Mouse (Mus musculus) adrenal gland, adult 8-10 months (tissue): ENCODE measurements at regions not wholly inside any gene's neighbourhood (a gene's known extent, or its start where the extent isn't known, plus 50 kb on each side); places are given as distances from the start of the nearest gene placed in this dataset.
"Not testable (repeated sequence)": the region's sequence is repeated elsewhere in the genome, so short reads cannot be mapped to it uniquely, and the experiment has no call there.

Experiments used
- DNase-seq: peaks from one replicate; pipeline ENCODE4 v3.0.0; 2022

- no peak for DNase-seq
These were observed 56.4 kb downstream of the Cxcr4 start for GRCm38 (mm10) chr1:128535537-128536150.

GRCm38 (mm10) chr1:128532632-128533031 lies 59.5 kb downstream of the Cxcr4 start:
- DNase-seq, result no peak

- no peak for DNase-seq
These were observed 62.1 kb downstream of the Cxcr4 start for GRCm38 (mm10) chr1:128529808-128530545.

- DNase-seq, result no peak
These were observed 72.9 kb downstream of the Cxcr4 start for GRCm38 (mm10) chr1:128519234-128519633.

DNA sequence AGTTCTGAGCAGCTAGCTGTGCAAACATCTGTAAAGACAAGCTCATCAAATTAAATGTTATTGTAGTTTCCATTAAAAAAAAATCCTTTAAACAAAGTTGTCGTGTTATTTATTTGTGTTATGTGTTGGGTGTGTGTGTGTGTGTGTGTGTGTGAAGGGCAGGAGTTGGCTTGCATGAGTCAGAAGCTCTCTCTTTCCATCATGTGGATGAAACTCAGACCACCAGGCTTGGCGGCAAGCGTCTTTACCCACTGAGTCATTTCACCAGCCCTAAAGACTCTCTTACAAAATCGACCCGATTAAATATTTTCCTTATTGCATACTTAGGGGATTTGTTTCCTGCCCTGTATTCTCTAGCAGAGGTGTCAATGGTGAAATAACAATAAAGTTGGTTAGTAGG lies 73.6 kb downstream of the Cxcr4 start:
- no peak for DNase-seq

GRCm38 (mm10) chr1:128517351-128517750 lies 74.7 kb downstream of the Cxcr4 start:
- DNase-seq, result no peak

- no peak for DNase-seq
These were observed 77.8 kb downstream of the Cxcr4 start for GRCm38 (mm10) chr1:128514327-128514726.

DNA sequence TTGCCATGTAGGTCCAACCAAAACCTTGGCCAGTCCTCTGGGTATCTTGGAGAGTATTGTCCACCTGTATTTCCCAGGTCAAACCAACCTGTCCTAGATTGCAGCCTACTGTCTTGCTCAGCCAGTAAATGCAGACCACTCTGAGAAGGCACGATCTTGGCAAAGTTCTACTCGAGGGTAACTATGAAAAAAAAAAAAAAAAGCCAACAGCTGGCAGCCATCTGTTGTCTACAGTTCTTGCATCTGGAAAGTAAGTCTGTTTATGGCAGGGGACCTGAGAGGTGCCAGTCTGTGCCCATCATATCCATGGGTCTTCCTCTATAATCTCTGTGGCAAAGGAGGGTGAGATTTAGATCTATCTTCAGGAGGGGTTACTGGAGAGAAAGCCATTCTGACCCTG lies 78.2 kb downstream of the Cxcr4 start:
- no peak for DNase-seq

DNA sequence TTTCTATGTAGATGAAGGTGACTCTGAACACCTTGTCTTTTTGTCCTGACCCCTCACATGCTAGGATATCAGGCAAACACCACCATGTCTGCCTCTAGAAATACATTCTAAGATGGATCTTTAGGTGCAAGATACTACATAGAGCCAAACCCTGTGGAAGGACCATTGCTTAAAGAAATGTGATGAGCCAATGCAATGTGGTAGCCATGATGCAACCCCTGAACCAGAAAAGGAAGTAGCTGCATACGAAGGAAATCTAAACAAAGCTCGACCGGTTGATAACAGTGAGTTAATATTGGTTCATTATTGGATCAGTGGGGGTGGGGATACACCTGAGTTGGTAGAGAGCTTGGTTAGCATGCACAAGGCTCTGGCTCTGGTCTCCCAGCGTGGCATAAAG lies 78.9 kb downstream of the Cxcr4 start:
- DNase-seq, result no peak

- no peak for DNase-seq
These were observed 83.2 kb downstream of the Cxcr4 start for GRCm38 (mm10) chr1:128508816-128509461.

- DNase-seq, result no peak
These were observed 85.4 kb downstream of the Cxcr4 start for GRCm38 (mm10) chr1:128506551-128507313.

DNA sequence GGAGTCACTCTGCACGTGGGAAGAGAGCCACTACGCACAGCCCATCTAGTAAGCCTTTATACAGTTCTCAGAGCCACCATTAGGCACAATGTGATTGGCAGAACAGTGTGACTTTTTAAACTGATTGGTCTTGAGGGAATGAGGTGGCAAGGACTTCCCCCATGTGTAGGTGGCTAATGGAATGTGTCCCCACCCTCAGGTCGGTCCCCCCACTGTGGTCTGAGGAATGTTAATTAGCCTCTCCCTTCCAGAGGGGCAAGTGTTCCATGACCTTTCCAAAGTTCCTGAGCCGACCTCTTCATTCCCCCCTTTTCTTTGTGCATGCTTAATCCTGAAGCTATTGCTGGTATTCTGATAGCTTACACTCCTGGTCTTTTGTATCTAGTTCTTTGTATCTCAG lies 87.2 kb upstream of the Dars start:
- no peak for DNase-seq

DNA sequence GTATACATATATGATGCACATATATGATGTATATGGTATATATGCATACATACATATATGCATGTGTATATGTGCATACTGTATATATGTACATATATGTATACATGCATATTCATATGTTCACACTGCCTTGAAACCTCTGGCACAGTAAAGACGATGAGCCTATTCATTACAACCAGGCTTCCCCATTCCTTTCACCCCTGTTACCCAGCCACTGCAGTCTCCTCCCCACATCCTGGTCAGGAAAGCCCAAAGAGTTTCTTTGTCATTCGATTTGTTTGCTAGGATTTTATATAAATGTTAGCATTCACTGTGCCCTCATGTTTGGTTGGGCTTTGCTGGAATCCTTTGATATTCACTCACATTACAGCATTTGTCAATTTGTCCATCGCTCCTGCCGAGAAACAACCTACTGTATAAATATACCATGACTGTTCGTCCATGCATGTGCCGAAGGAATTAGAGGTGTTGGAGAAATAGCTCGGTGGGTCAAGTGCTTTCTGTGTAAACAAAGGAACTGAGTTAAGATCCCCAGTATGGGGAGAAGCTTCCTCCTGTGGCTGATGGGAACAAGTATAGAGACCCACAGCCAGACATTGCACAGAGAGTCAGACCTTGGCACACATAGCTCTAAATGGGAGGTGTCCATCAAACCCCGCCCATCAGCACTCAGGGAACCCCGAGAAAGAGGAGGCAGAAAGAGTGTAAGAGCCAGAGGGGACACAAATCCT lies 81.0 kb upstream of the Dars start:
- no peak for DNase-seq

DNA sequence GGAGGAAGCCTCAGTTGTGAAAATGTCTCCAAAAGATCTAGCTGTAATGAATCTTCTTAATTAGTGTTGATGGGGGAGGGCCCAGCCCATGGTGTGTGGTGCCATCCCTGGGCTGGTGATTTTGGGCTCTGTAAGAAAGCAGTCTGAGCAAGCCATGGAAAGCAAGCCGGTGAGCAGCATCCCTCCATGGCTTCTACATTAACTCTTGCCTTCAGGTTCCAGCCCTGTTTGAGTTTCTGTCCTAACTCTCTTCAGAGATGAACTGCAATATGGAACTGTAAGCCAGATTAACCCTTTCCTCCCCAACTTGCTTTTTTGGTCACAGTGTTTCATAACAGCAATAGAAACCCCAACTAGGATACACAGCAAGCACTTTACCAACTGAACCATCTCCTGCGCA lies 75.1 kb upstream of the Dars start:
- DNase-seq, result no peak

GRCm38 (mm10) chr1:128487181-128487580 lies 70.0 kb upstream of the Dars start:
- DNase-seq, result not testable (repeated sequence)

DNA sequence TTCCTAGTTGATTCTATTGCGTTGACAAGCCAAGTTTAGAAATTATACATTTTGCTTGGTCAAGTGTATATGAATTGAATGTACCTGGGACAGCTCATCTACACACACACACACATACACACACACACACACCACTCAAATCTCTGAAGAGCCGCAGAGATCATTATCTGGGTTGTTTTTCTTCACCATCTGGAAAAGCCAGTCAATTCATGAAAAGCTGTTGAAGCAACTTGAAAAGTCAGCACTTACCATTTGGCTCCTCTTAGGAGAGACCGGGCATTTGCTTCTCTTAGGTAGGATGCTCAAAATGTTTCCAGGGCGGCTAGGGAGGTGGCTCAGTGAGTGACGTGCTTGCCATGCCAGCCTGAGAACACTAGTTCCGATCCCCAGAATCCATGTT lies 61.2 kb upstream of the Dars start:
- DNase-seq, result no peak

DNA sequence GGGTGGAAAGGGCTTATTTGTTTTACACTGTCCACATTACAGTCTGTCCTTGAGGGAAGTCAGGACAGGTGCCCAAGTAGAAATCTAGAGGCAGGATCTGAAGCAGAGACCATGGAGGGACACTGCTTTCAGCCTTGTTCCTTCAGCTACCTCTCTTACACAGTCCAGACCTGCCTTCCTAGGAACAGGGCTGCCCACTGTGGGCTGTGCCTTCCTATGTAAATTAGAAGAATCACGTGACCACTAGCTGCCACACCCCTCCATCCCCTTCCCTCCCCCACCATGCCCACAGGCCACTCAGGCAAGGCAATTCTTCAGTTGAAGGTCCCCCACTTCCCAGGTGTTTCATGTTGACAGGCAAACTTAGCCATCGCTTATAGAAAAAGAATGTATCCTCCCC lies 60.5 kb upstream of the Dars start:
- DNase-seq, result no peak

GRCm38 (mm10) chr1:128472713-128473230 lies 55.6 kb upstream of the Dars start:
- DNase-seq, result no peak

DNA sequence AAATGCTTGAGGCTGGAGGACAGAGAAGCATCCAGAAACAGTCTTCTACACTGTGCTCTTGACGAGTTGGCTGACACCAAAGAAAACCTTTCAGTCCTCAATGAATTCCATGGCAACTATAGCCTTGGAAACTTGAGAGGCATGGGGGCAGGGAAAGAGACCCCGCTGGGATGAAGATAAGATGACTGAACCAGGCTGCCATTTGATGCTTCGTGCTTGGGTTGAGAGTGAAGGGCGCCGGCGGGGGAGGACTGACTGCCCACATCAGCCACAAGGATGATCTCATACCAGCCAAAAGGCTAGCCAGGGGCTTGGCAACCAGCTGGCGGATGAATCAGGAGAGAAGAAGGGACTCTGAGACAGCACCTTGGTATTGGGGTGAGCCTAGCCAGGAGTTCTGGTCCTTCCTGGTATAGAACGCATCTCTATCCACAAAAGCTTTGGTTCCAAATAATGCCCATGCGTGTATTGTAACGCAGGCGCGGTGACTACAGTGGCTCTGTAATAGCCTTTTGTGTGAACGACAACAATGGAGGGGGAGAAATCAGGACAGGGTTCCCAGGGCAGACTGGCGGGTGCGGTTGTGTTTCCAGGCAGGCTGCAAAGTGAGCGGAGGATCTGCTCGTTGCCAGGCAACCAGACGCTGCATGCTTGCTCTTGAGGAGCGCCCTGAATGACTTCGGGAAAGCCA lies 55.0 kb upstream of the Dars start:
- DNase-seq, result peak; percentile 27

DNA sequence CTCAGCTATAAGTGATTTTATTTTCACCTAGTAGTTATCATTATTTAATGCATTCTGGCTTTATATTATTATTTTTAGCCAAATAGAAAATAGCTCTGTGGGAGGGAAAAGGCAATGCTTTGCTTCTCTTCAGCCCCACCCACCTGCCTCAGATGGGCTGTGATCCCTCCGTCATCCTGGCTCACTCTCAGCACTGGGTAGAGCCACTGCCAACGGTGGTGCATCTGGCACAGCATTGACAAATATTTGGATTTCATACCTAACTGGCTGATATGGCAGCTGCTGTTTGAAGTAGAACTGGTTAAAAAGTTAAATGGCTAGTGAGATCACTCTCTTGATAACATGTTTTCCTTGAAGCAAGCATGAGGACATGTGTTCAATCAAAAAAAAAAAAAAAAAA lies 53.6 kb upstream of the Dars start:
- no peak for DNase-seq

DNA sequence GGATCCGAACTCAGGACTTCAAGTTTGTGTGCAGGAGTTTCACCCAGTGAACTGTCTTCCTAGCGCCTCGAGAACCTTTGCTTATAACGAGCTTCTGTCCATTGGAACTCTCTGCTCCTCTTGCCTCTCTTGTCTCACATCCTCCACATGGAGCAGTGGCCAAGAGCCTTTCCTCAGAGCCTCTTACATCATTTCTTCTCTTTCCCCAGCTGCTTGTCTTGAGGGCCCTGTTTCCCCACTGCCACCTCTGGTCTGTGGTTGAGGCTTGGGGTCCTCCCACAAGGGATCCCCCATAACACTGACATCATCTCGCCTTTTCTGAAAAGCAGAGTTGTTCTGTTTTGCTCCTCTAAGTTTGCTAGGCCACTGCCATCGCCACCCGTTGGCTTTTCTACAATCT lies 51.9 kb upstream of the Dars start:
- no peak for DNase-seq
